Mouse (Mus musculus) olfactory bulb, adult 2 months (tissue): ENCODE measurements around the gene Tnfrsf14.

ENCODE experiments used
- CTCF ChIP-seq: fragments of 200-500 bp; IDR thresholded peaks from 2 replicates; pipeline ENCODE4 v1.5.1; 2012; ENCODE audit warnings: low read depth, mild to moderate bottlenecking, low read length, moderate library complexity; ENCODE audit not compliant: insufficient read depth
- POLR2A ChIP-seq: fragments of 200-500 bp; IDR thresholded peaks from 2 replicates; pipeline ENCODE4 v1.6.1; 2012; ENCODE audit warnings: mild to moderate bottlenecking, low read depth, low read length, moderate library complexity; ENCODE audit not compliant: insufficient read depth

GRCm38 (mm10) chr4:154927899-154928337 lies 445 bp downstream of the Tnfrsf14 start:
- TF ChIP-seq POLR2A: no peak
- no peak for TF ChIP-seq CTCF
